Mouse (Mus musculus): Measurements from ENCODE around the gene Atg5. TPM values are rescaled to one million over a fixed set of nuclear protein-coding genes. Genes with fewer than 3 reads are reported as not detected.

Atg5 gene
- polyA plus RNA-seq, 1 experiment from 2014 or later, result 50.3 TPM

DNA sequence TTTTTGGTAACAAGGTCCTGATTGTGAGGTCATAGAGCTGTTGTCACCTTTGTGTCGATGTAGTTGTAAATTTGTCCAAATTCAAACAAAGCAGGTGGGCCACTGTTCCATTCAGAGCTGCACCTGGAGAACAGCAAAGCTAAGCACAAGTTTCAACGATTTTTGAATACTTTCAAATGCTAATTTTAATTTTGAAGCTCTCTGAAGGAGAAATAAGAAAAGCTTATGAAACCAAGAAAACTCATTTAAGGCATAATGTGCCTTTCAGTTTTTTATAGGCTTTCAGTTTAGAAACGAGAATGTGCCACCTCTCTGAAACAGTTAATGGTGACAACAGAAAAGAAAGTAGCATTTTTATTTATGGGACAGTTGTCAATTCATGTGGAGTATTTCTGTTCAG is 36.7 kb downstream of the Atg5 start:
- Histone ChIP-seq H3K9me3 (ENCODE audit: control insufficient read depth, low read length) (no peaks in the 10 kb centered on the region), H3K4me1 (replicated peaks; ENCODE audit: control insufficient read depth, insufficient read depth, low read length) (no peaks in the 10 kb centered on the region), H3K27me3 (ENCODE audit: control insufficient read depth, insufficient read depth, low read depth, low read length) (no peaks in the 10 kb centered on the region), H3K9ac (ENCODE audit: low read length) (no peak overlapping the region), H3K4me3 (ENCODE audit: low read length) (no peak overlapping the region), H3K27ac (ENCODE audit: low read length) (no peak overlapping the region), H3K4me2 (ENCODE audit: low read depth, low read length) (no peak overlapping the region), H3K36me3 (ENCODE audit: control insufficient read depth, insufficient read depth, low read length) (peaks cover 5% of the 10 kb centered on the region; the same call in 1 of the 2 replicates)
- ATAC-seq (ENCODE audit: low read depth), result no peak
- WGBS, result 77% methylated on average over 3 of the region's 3 CpGs

DNA sequence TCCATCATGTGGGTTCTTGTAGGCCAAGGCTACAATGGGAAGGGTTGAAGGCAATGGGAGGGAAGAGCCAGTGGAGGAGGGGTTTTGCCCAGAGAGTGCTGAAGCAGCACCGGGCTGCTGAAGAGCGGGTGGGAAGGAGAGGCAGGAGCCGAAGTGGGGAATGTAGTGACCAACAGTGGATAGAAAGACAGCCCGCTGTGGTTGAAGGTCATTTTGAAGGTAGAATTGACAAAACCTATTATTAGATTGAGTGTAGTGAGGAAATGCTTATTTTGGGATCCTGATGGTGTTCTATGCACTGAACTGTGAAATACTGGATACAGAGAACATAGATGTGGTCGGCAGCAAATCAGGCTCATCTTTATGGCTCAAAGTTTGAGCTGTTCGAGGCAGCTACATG is 38.1 kb downstream of the Atg5 start:
- Histone ChIP-seq H3K4me2 (ENCODE audit: low read depth, low read length) (no peak overlapping the region), H3K27me3 (ENCODE audit: control insufficient read depth, insufficient read depth, low read depth, low read length) (no peaks in the 10 kb centered on the region), H3K9me3 (ENCODE audit: control insufficient read depth, low read length) (no peaks in the 10 kb centered on the region), H3K4me1 (replicated peaks; ENCODE audit: control insufficient read depth, insufficient read depth, low read length) (no peaks in the 10 kb centered on the region), H3K36me3 (ENCODE audit: control insufficient read depth, insufficient read depth, low read length) (peaks cover 5% of the 10 kb centered on the region; the same call in 1 of the 2 replicates), H3K27ac (ENCODE audit: low read length) (no peak overlapping the region), H3K9ac (ENCODE audit: low read length) (no peak overlapping the region), H3K4me3 (ENCODE audit: low read length) (no peak overlapping the region)
- 96% methylated on average over 6 of the region's 6 CpGs for WGBS
- ATAC-seq (ENCODE audit: low read depth), result no peak

DNA sequence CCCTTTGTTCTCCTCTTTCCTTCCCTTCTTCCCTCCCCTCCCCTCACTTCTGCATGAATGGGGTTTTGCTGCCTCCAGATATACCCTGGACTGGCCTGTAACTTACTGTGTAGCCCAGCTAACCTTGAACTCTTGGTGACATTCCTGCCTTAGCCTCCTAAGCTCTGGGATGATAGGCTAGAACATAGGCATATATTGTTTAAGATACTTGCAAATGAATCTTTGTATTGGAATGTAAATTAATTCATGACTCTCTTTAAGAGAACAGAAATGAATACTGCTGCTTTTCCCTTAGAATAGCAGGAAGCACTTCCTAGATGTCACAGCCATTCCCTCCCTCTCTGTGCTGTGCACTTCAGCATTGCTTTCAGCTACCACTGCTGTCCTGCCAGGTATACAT is 40.1 kb downstream of the Atg5 start:
- Histone ChIP-seq H3K4me1 (replicated peaks; ENCODE audit: control insufficient read depth, insufficient read depth, low read length) (no peaks in the 10 kb centered on the region), H3K9me3 (ENCODE audit: control insufficient read depth, low read length) (no peaks in the 10 kb centered on the region), H3K36me3 (ENCODE audit: control insufficient read depth, insufficient read depth, low read length) (peaks cover 5% of the 10 kb centered on the region; the same call in 1 of the 2 replicates), H3K4me3 (ENCODE audit: low read length) (no peak overlapping the region), H3K27me3 (ENCODE audit: control insufficient read depth, insufficient read depth, low read depth, low read length) (no peaks in the 10 kb centered on the region), H3K9ac (ENCODE audit: low read length) (no peak overlapping the region), H3K27ac (ENCODE audit: low read length) (no peak overlapping the region), H3K4me2 (ENCODE audit: low read depth, low read length) (no peak overlapping the region)
- ATAC-seq (ENCODE audit: low read depth), result no peak

DNA sequence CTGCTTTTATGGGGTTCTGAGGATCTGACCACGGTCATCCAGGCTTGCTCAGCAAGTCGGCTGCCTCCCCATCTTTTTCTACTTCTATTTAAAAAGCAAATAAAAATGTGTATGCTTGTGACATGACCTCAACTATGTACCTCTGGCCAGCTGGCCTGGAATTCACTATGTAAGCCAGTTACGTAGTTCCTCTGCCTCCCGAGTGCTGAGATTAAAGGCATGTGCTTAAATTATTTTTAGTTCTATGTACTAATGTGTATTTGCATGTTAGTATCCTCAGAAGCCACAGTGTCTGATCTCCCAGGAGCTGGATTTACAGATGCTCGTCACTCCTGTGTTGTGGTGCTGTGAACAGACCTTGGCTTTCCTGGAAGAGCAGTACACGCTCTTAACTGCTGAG is 41.1 kb downstream of the Atg5 start:
- Histone ChIP-seq H3K36me3 (ENCODE audit: control insufficient read depth, insufficient read depth, low read length) (no peaks in the 10 kb centered on the region; the same call in 1 of the 2 replicates), H3K27ac (ENCODE audit: low read length) (no peak overlapping the region), H3K4me1 (replicated peaks; ENCODE audit: control insufficient read depth, insufficient read depth, low read length) (no peaks in the 10 kb centered on the region), H3K4me2 (ENCODE audit: low read depth, low read length) (no peak overlapping the region), H3K9me3 (ENCODE audit: control insufficient read depth, low read length) (no peaks in the 10 kb centered on the region), H3K4me3 (ENCODE audit: low read length) (no peak overlapping the region), H3K9ac (ENCODE audit: low read length) (no peak overlapping the region), H3K27me3 (ENCODE audit: control insufficient read depth, insufficient read depth, low read depth, low read length) (no peaks in the 10 kb centered on the region)
- 61% methylated on average over 6 of the region's 6 CpGs for WGBS
- ATAC-seq (ENCODE audit: low read depth), result no peak

DNA sequence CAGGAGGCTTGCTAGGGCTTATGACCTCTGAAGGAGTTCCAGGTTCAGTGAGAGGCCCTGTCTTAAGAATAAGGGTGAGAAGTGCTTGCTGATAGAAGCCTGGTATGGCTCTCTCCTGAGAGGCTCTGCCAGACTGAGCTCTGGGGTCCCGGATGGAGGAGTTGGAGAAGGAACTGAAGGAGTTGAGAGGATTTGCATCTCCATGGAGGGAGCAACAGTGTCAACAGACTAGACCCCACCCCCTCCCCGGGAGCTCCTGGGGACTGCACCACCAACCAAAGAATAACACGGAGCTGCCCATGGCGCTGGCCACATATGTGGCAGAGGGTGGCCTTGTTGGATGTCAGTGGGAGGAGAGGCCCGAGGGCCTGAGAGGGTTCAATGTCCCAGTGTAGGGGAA is 47.1 kb downstream of the Atg5 start:
- ATAC-seq (ENCODE audit: low read depth), result no peak
- Histone ChIP-seq H3K4me1 (replicated peaks; ENCODE audit: control insufficient read depth, insufficient read depth, low read length) (peaks cover 11% of the 10 kb centered on the region), H3K9ac (ENCODE audit: low read length) (no peak overlapping the region), H3K27me3 (ENCODE audit: control insufficient read depth, insufficient read depth, low read depth, low read length) (no peaks in the 10 kb centered on the region), H3K9me3 (ENCODE audit: control insufficient read depth, low read length) (no peaks in the 10 kb centered on the region), H3K4me3 (ENCODE audit: low read length) (no peak overlapping the region), H3K4me2 (ENCODE audit: low read depth, low read length) (no peak overlapping the region), H3K36me3 (ENCODE audit: control insufficient read depth, insufficient read depth, low read length) (no peaks in the 10 kb centered on the region; the same call in 1 of the 2 replicates), H3K27ac (ENCODE audit: low read length) (no peak overlapping the region)
- 50% methylated on average over 5 of the region's 5 CpGs for WGBS

DNA sequence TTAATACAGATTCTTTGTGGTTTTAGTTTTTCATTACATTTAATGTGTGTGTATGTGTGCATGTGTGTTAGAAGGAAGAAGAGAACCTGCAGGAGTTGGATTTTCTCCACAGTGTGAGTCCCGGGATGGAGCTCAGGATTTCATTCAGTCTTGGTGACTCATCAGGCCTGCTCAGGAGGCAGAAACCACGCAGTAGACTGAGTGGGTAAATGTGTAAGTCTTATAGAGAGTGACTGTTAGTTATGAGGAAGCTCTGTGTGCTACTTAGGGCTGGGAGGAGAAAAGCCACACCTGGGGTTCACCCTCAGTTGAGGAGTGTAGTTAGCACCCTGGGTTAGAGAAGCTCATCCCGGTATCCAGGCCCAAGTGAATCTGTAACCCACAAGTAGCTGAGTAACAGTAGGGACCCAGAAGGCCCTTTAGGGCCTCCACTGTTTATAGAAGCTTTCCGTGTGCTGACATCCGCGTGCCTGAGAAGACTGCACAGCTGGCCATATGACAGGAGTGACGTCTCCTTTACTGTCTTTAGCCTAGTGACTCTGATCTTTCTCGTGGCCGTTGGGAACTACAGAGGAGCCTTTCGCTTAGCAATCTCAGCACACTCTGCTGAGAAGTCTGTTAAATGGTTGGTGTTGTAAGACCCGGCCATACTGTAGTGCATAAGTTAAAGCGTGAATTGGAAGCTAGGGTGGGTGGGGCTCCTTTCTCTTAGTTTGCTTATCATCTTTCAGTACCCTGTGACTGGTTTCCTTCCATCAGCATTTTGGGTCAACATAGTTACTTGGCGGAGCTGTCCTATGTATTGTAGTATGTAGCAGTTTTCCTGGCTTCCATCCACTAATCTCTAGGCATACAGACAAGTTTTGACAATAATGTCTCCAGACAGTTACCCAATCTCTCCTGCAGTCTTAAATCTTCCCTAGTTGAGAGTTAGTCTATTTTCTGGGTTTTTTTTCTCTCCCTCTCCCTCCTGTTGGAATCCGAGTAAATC is 48.4 kb downstream of the Atg5 start:
- peaks cover 11% of the 10 kb centered on the region for H3K4me1 ChIP-seq (replicated peaks; ENCODE audit: control insufficient read depth, insufficient read depth, low read length)
- H3K9me3 ChIP-seq (ENCODE audit: control insufficient read depth, low read length), result no peaks in the 10 kb centered on the region
- H3K9ac ChIP-seq (ENCODE audit: low read length), result 0 out of 2 replicates have a peak overlapping the region, but pooled peaks have one; percentile 20
- no peaks in the 10 kb centered on the region; the same call in 1 of the 2 replicates for H3K36me3 ChIP-seq (ENCODE audit: control insufficient read depth, insufficient read depth, low read length)
- ATAC-seq (ENCODE audit: low read depth), result peak; percentile 92
- 44% methylated on average over 14 of the region's 14 CpGs for WGBS
- H3K27ac ChIP-seq (ENCODE audit: low read length), result peak overlapping the region; percentile 91
- no peak overlapping the region for H3K4me3 ChIP-seq (ENCODE audit: low read length)
- no peaks in the 10 kb centered on the region for H3K27me3 ChIP-seq (ENCODE audit: control insufficient read depth, insufficient read depth, low read depth, low read length)
- H3K4me2 ChIP-seq (ENCODE audit: low read depth, low read length), result peak overlapping the region; percentile 27

DNA sequence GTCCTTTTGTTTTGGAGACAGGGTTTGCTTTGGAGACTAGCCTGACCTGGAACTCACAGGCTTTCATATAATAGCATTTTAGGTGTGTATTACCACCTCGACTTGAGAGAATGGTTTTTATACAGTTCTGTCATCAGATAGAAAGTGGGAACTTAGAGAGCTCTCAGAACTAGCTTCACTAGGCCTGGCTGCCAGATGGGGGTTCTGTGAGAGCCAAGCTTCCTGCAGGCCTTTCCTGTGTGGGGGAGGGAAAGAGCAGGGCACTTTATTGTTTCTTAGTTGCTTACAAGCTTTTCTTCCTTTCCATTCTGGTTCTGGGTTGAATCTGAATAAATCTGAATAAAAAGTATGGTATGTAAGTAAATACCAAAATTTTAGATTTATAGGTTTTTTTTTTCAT is 54.0 kb downstream of the Atg5 start:
- H3K4me3 ChIP-seq (ENCODE audit: low read length), result no peak overlapping the region
- H3K27ac ChIP-seq (ENCODE audit: low read length), result peak overlapping the region; percentile 9; the same call in 1 of the 2 replicates
- ATAC-seq (ENCODE audit: low read depth), result no peak
- 45% methylated on average over 1 of the region's 1 CpGs for WGBS
- H3K9ac ChIP-seq (ENCODE audit: low read length), result no peak overlapping the region
- H3K9me3 ChIP-seq (ENCODE audit: control insufficient read depth, low read length), result no peaks in the 10 kb centered on the region
- H3K36me3 ChIP-seq (ENCODE audit: control insufficient read depth, insufficient read depth, low read length), result no peaks in the 10 kb centered on the region; the same call in 1 of the 2 replicates
- no peak overlapping the region for H3K4me2 ChIP-seq (ENCODE audit: low read depth, low read length)
- peaks cover 8% of the 10 kb centered on the region for H3K4me1 ChIP-seq (replicated peaks; ENCODE audit: control insufficient read depth, insufficient read depth, low read length)
- H3K27me3 ChIP-seq (ENCODE audit: control insufficient read depth, insufficient read depth, low read depth, low read length), result no peaks in the 10 kb centered on the region

DNA sequence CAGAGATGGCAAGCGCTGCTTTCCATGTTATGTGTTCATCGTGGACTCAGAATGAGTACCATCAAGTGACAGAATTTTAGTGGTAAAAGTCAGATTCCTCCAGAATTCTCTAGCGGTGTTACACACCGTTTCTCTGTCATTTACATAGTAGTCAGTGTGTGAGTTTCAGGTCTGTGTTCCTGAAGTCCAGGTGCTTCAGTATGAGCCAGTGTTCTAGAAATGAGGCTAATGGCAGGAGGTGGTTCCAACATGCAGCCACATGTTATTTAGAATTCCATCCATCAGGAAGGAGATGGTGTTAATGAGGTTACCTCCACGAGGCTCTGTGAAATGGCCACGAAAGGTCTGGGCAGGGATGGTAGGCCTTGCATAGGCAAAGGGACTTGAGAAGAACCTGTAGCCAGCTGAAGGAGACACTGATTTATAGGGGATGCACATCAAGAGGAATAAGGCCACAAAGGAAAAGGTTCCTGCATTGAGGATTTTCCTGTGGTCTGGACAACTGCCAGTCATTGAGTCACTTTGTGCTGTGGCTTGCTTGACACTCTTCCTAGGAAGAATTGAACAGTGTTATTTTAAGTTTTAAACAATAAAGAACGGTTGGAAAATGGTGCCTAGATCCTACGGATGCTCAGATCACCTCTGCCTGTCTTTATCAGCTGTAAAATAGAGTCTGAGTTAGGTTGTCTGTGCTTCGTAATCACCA is 55.1 kb downstream of the Atg5 start:
- Histone ChIP-seq H3K36me3 (ENCODE audit: control insufficient read depth, insufficient read depth, low read length) (no peaks in the 10 kb centered on the region), H3K9ac (ENCODE audit: low read length) (no peak overlapping the region), H3K27me3 (ENCODE audit: control insufficient read depth, insufficient read depth, low read depth, low read length) (no peaks in the 10 kb centered on the region), H3K27ac (ENCODE audit: low read length) (no peak overlapping the region; the same call in 1 of the 2 replicates), H3K4me3 (ENCODE audit: low read length) (no peak overlapping the region), H3K9me3 (ENCODE audit: control insufficient read depth, low read length) (no peaks in the 10 kb centered on the region), H3K4me1 (replicated peaks; ENCODE audit: control insufficient read depth, insufficient read depth, low read length) (peaks cover 6% of the 10 kb centered on the region), H3K4me2 (ENCODE audit: low read depth, low read length) (no peak overlapping the region)
- 82% methylated on average over 9 of the region's 9 CpGs for WGBS
- no peak for ATAC-seq (ENCODE audit: low read depth)

DNA sequence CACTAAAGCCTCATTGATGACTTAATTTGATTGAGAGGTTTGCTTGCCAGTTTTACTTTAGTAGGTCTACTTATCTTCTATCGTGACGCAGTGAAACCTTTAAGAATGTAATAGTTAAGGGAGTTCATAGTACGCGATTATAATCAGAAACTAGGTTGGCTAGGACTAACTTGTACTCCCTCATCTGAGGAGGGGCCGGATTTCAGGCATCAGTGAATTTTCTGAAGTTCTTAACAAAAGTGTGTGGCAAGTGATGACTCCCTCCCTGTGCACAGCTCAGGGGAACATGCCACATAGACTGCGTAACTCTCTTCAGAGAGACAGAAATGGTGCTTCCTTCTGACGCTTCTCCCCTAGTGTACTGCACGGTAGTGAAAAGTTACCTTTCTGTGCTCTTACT is 55.7 kb downstream of the Atg5 start:
- WGBS, result 92% methylated on average over 8 of the region's 8 CpGs
- Histone ChIP-seq H3K4me1 (replicated peaks; ENCODE audit: control insufficient read depth, insufficient read depth, low read length) (peaks cover 6% of the 10 kb centered on the region), H3K4me3 (ENCODE audit: low read length) (no peak overlapping the region), H3K27me3 (ENCODE audit: control insufficient read depth, insufficient read depth, low read depth, low read length) (no peaks in the 10 kb centered on the region), H3K9ac (ENCODE audit: low read length) (no peak overlapping the region), H3K27ac (ENCODE audit: low read length) (no peak overlapping the region), H3K4me2 (ENCODE audit: low read depth, low read length) (no peak overlapping the region), H3K36me3 (ENCODE audit: control insufficient read depth, insufficient read depth, low read length) (no peaks in the 10 kb centered on the region), H3K9me3 (ENCODE audit: control insufficient read depth, low read length) (no peaks in the 10 kb centered on the region)
- no peak for ATAC-seq (ENCODE audit: low read depth)
